Mouse (Mus musculus): ENCODE results near the gene Cyth1. TPM values are rescaled to one million over a fixed set of nuclear protein-coding genes. Genes with fewer than 3 reads are reported as not detected.

Gene Cyth1
- total and polyA plus RNA-seq, 2 experiments from 2014 or later, result 19.5 to 48.3 TPM

DNA sequence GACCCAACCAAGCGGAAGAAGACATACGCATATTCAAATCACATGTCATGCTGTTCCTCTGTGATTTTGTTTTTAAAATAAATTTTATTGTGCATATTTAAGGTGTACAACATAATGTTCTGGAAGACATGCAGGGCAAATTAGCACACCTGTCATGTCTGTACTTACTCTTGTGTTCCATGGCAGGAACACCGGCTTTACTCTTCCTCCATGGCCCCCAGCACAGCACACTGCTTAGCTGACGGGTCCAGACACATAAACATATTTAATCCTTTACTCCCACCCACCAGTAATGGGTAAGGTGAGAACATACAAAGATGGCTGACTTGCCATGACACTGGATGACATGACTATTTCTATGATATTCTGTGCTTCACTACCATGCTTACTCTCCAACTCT, 29.3 kb downstream of the Cyth1 start:
- ATAC-seq, result no peak
- Histone ChIP-seq H3K27me3 (ENCODE audit: insufficient read depth, low read length) (no peaks in the 10 kb centered on the region), H3K9ac (replicated peaks; ENCODE audit: low read length) (no peak overlapping the region), H3K27ac (no peak overlapping the region), H3K4me3 (ENCODE audit: low read length) (no peak overlapping the region), H3K9me3 (ENCODE audit: low read length) (no peaks in the 10 kb centered on the region), H3K36me3 (ENCODE audit: insufficient read depth, low read length) (no peaks in the 10 kb centered on the region), H3K4me2 (ENCODE audit: low read depth, low read length) (no peak overlapping the region), H3K4me1 (ENCODE audit: insufficient read depth, low read length) (no peaks in the 10 kb centered on the region)
- no peak for TF ChIP-seq CTCF (IDR thresholded peaks at IDR 0.05; ENCODE audit: low read depth)
- 89% methylated on average over 4 of the region's 4 CpGs for WGBS
- no peak for DNase-seq (ENCODE audit: low spot score)

DNA sequence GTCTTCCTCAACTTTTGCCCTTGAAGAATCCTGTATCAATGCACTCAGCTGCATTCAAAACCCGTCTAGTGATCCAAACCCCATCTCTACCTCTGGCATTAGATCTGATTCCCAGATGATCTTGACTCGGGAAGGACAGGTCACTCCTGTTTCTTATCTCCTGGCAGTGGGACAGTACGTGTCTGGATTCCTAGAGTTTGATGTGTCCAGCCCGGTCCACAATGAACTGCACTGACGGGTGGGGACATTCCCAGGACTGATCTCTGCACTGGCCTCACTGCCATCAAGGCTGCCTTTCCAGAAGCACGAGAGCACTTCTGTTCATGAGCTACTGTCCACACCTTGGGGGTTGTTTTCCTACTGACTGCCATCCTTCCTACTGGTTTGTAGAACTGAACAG, 31.9 kb downstream of the Cyth1 start:
- no peak for TF ChIP-seq CTCF (IDR thresholded peaks at IDR 0.05; ENCODE audit: low read depth)
- DNase-seq (ENCODE audit: low spot score) (no peak), ATAC-seq (no peak)
- H3K36me3 ChIP-seq (ENCODE audit: insufficient read depth, low read length), result no peaks in the 10 kb centered on the region
- no peaks in the 10 kb centered on the region for H3K9me3 ChIP-seq (ENCODE audit: low read length)
- 85% methylated on average over 6 of the region's 6 CpGs for WGBS
- H3K9ac ChIP-seq (replicated peaks; ENCODE audit: low read length), result no peak overlapping the region
- no peak overlapping the region for H3K4me2 ChIP-seq (ENCODE audit: low read depth, low read length)
- H3K27ac ChIP-seq, result no peak overlapping the region
- peaks cover 19% of the 10 kb centered on the region for H3K4me1 ChIP-seq (ENCODE audit: insufficient read depth, low read length)
- H3K27me3 ChIP-seq (ENCODE audit: insufficient read depth, low read length), result no peaks in the 10 kb centered on the region
- H3K4me3 ChIP-seq (ENCODE audit: low read length), result no peak overlapping the region

DNA sequence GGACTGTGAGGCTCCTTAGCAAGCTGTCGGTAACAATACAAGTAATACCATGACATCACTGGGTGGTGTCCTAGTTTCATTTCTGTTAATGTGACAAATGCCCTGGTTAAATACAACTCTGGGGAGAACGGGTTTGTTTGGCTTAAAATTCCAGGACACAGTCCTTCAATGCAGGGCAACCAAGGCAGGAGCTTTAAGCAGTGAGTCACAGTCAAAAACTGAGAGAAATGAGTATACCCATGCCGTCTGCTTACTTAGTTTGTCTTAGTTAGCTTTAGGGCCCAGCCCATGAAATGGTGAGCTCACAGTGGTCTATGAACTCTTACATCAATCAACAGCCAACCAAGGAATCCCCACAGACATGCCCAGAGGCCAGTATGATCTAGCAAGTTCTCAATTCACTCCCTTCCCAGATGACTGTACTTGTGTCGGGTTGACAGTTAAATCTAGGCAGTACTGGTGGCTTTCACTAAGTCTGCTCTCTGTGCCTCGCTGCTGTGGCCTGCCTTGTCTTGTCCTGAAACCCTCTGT, 32.4 kb downstream of the Cyth1 start:
- no peaks in the 10 kb centered on the region for H3K9me3 ChIP-seq (ENCODE audit: low read length)
- no peak overlapping the region for H3K9ac ChIP-seq (replicated peaks; ENCODE audit: low read length)
- H3K4me3 ChIP-seq (ENCODE audit: low read length), result no peak overlapping the region
- ATAC-seq (no peak), DNase-seq (ENCODE audit: low spot score) (no peak)
- WGBS, result 80% methylated on average over 5 of the region's 5 CpGs
- no peak overlapping the region for H3K27ac ChIP-seq
- peaks cover 23% of the 10 kb centered on the region for H3K4me1 ChIP-seq (ENCODE audit: insufficient read depth, low read length)
- no peaks in the 10 kb centered on the region for H3K36me3 ChIP-seq (ENCODE audit: insufficient read depth, low read length)
- TF ChIP-seq CTCF (IDR thresholded peaks at IDR 0.05; ENCODE audit: low read depth), result no peak
- no peaks in the 10 kb centered on the region for H3K27me3 ChIP-seq (ENCODE audit: insufficient read depth, low read length)
- H3K4me2 ChIP-seq (ENCODE audit: low read depth, low read length), result no peak overlapping the region

DNA sequence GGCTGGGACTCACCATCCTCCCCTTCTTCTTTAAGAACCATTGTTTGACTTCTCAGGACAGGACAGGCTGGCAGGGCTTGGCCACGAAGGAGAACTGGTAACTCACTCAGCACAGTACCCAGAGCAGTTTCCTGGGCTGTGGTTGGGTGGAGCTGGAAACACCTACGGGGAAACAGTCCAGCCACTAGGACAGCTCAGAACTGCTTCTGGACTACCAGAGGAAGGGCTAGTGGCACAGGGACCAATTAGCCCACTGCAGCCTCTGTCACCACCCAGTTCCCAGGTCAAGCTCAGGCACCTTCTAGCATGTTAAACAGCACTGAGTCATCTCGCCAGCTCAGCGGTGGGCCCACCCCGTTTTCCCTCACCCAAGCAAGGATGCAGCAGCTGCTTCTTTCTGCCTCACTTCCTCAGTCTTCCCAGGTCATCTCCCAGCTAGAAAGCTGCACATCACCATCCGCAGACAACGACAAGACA, 35.7 kb downstream of the Cyth1 start:
- Histone ChIP-seq H3K27me3 (ENCODE audit: insufficient read depth, low read length) (no peaks in the 10 kb centered on the region), H3K4me1 (ENCODE audit: insufficient read depth, low read length) (peaks cover 54% of the 10 kb centered on the region), H3K9ac (replicated peaks; ENCODE audit: low read length) (no peak overlapping the region), H3K4me2 (ENCODE audit: low read depth, low read length) (no peak overlapping the region), H3K9me3 (ENCODE audit: low read length) (no peaks in the 10 kb centered on the region), H3K27ac (peak overlapping the region; percentile 61; the same call in 1 of the 2 replicates), H3K36me3 (ENCODE audit: insufficient read depth, low read length) (no peaks in the 10 kb centered on the region), H3K4me3 (ENCODE audit: low read length) (no peak overlapping the region)
- DNase-seq (ENCODE audit: low spot score) (no peak), ATAC-seq (no peak)
- TF ChIP-seq CTCF (IDR thresholded peaks at IDR 0.05; ENCODE audit: low read depth), result no peak
- WGBS, result 54% methylated on average over 7 of the region's 7 CpGs

DNA sequence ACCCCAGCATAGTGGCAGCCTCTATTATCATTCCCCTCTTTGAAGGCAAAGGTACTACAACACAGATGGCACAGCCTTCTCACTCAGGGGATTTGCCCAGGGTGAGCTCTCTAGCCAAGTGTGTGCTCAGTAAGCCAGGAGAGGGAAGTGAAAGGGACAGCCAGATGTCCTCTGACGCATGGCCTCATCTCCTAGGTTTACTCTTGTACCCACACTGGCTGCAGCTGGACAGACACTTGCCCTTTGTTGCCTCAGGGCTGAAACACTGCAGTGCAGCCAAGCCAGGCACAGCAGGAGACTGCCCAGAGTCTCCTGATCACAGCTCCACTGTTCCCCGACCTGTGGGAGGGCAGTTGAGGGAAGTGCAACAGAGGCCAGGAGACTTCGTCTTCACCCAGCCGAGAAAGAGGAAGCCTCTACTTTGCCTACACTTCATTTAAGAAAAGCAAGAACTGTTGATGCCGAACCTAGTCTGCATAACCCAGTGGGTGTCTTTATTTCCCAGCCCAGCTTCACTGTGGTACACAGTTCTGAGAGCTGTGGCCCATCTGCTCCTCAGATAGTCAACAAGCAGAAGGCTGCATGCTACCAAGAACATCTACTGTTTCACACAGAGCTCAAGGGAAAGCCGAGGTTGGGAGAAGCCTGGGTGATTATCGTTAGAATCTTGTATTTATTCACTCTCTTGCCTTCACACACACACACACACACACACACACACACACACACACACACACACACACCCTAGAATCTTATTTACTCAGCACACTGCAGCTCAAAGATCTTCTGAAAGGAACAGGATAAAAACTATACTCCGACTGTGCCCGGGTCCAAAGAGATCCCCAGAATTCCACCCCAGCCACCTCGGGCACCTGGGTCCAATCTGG, 36.4 kb downstream of the Cyth1 start:
- peak; percentile 47 for DNase-seq (ENCODE audit: low spot score)
- Histone ChIP-seq H3K36me3 (ENCODE audit: insufficient read depth, low read length) (no peaks in the 10 kb centered on the region), H3K4me3 (ENCODE audit: low read length) (no peak overlapping the region), H3K4me1 (ENCODE audit: insufficient read depth, low read length) (peaks cover 54% of the 10 kb centered on the region), H3K27me3 (ENCODE audit: insufficient read depth, low read length) (no peaks in the 10 kb centered on the region), H3K9ac (replicated peaks; ENCODE audit: low read length) (no peak overlapping the region), H3K4me2 (ENCODE audit: low read depth, low read length) (no peak overlapping the region), H3K9me3 (ENCODE audit: low read length) (no peaks in the 10 kb centered on the region), H3K27ac (peak overlapping the region; percentile 61; the same call in 1 of the 2 replicates)
- 41% methylated on average over 10 of the region's 10 CpGs for WGBS
- TF ChIP-seq CTCF (IDR thresholded peaks at IDR 0.05; ENCODE audit: low read depth), result no peak
- ATAC-seq, result peak; percentile 65

DNA sequence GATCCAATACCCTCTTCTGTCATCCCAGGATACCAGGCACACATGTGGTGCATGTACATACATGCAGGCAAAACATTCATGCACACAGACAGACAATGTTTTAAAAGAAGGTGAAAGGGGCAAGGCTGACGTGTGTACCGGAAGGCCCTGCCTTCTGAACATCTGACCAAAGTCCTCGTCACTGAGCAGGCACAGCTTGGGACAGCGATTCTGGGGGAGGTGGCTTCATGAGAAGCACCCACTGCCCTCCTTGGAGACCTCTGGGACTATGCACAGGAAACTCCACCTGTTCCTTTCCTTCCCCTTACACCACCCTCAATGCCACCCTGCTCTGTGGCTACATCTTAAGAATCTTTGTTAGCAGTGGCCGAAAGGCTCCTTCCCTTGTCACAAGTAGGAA, 37.4 kb downstream of the Cyth1 start:
- WGBS, result 80% methylated on average over 5 of the region's 5 CpGs
- ATAC-seq, result no peak
- no peaks in the 10 kb centered on the region for H3K9me3 ChIP-seq (ENCODE audit: low read length)
- H3K27ac ChIP-seq, result peak overlapping the region; percentile 61; the same call in 1 of the 2 replicates
- peaks cover 54% of the 10 kb centered on the region for H3K4me1 ChIP-seq (ENCODE audit: insufficient read depth, low read length)
- DNase-seq (ENCODE audit: low spot score), result no peak
- H3K36me3 ChIP-seq (ENCODE audit: insufficient read depth, low read length), result no peaks in the 10 kb centered on the region
- no peak overlapping the region for H3K9ac ChIP-seq (replicated peaks; ENCODE audit: low read length)
- TF ChIP-seq CTCF (IDR thresholded peaks at IDR 0.05; ENCODE audit: low read depth), result no peak
- no peaks in the 10 kb centered on the region for H3K27me3 ChIP-seq (ENCODE audit: insufficient read depth, low read length)
- H3K4me3 ChIP-seq (ENCODE audit: low read length), result no peak overlapping the region
- H3K4me2 ChIP-seq (ENCODE audit: low read depth, low read length), result no peak overlapping the region

DNA sequence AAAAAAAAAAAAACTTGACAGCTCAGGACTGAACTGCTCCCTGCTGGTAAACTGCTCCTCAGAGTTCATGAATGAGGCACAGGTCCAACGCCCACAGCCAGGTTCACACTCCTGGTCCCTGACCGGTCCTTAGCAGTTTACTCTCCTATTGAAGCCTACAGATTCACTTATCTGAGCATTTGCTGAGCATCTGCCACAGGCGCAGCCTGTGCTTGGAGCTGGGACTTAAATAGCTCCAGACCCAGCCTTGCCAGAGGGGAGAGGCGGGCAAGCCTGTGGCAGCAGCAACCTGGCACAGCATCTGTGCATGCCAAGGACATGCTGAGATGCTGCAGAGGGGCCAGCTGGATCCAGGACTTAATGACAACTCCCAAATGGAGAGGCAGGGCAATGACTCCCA, 38.3 kb downstream of the Cyth1 start:
- Histone ChIP-seq H3K9me3 (ENCODE audit: low read length) (no peaks in the 10 kb centered on the region), H3K9ac (replicated peaks; ENCODE audit: low read length) (no peak overlapping the region), H3K4me2 (ENCODE audit: low read depth, low read length) (no peak overlapping the region), H3K4me1 (ENCODE audit: insufficient read depth, low read length) (peaks cover 54% of the 10 kb centered on the region), H3K4me3 (ENCODE audit: low read length) (no peak overlapping the region), H3K27me3 (ENCODE audit: insufficient read depth, low read length) (no peaks in the 10 kb centered on the region), H3K27ac (peak overlapping the region; percentile 60; the same call in 1 of the 2 replicates), H3K36me3 (ENCODE audit: insufficient read depth, low read length) (no peaks in the 10 kb centered on the region)
- DNase-seq (ENCODE audit: low spot score), result peak; percentile 84
- TF ChIP-seq CTCF (IDR thresholded peaks at IDR 0.05; ENCODE audit: low read depth), result no peak
- peak; percentile 75 for ATAC-seq
- 48% methylated on average over 4 of the region's 4 CpGs for WGBS
